Mouse (Mus musculus) CD4-positive naive resting alpha-beta T cell, adult 57 days (primary cell): Measurements from ENCODE around the gene Acat1. TPM values are rescaled to one million over a fixed set of nuclear protein-coding genes. Genes with fewer than 3 reads are reported as not detected.

Experiments used
- total RNA-seq: library from RNA; stranded (reverse); gene quantifications from one replicate; pipeline ENCODE4 v1.2.4, GENCODE M21; 2023

Gene Acat1
- total RNA-seq = 23.8 TPM

GRCm38 (mm10) chr9:53609968-53610781 is at the start of gene Acat1:
TSS of gene Acat1 (minus strand) at chr9:53610382.

GRCm38 (mm10) chr9:53536558-53537320 is 73.4 kb downstream of the Acat1 start, which contains the start of the genes Atm and Npat:
TSS of gene Atm (minus strand) at chr9:53536740.
TSS of gene Npat (plus strand) at chr9:53537047.

Other genes starting within 250 kb of the Acat1 start
- gene Kdelc2, start 226.4 kb downstream of the Acat1 start, total RNA-seq = 2.3 TPM
- gene 4930550C14Rik, start 208.1 kb downstream of the Acat1 start, total RNA-seq = 0.35 TPM
- 52.6 TPM for gene Atm, start 73.6 kb downstream of the Acat1 start, total RNA-seq
- 22.2 TPM for gene Npat, start 73.3 kb downstream of the Acat1 start, total RNA-seq
- 34.6 TPM for gene Cul5, start 59.6 kb upstream of the Acat1 start, total RNA-seq
- 0.18 TPM for gene Rab39, start 95.8 kb upstream of the Acat1 start, total RNA-seq
- gene Slc35f2, start 161.2 kb upstream of the Acat1 start, total RNA-seq = 10.2 TPM
- gene Sln, start 239.8 kb upstream of the Acat1 start, total RNA-seq = not detected